Mouse (Mus musculus) bone marrow macrophage, adult 2 months (primary cell): ENCODE results near the gene Fbxo44. TPM values are rescaled to one million over a fixed set of nuclear protein-coding genes. Genes with fewer than 3 reads are reported as not detected.

Experiments used
- H3K27ac ChIP-seq: 2 replicates; pipeline ENCODE4 v1.5.1; 2012; ENCODE audit warnings: low read depth, low read length; ENCODE audit not compliant: insufficient read depth
- H3K4me1 ChIP-seq: 2 replicates; pipeline ENCODE4 v1.6.1; 2012; ENCODE audit warnings: low read length; ENCODE audit not compliant: control insufficient read depth, insufficient read depth
- H3K4me3 ChIP-seq: 2 replicates; pipeline ENCODE4 v1.5.1; 2012; ENCODE audit warnings: mild to moderate bottlenecking, low read length, moderate library complexity; ENCODE audit not compliant: insufficient read depth
- CTCF ChIP-seq: IDR thresholded peaks from 2 replicates; pipeline ENCODE4 v1.5.1; 2012; ENCODE audit warnings: low read depth, mild to moderate bottlenecking, low read length, moderate library complexity
- POLR2A ChIP-seq: IDR thresholded peaks from 2 replicates; pipeline ENCODE4 v1.6.1; 2012; ENCODE audit warnings: mild to moderate bottlenecking, low read depth, low read length, borderline replicate concordance
- polyA plus RNA-seq: library from polyadenylated mRNA; stranded (reverse); fragments of >200 nt; gene quantifications from 2 replicates; pipeline ENCODE4 v1.2.4, GENCODE M21; 2012; ENCODE audit not compliant: missing spikeins, insufficient read depth, insufficient read length

Gene Fbxo44
- polyA plus RNA-seq, 1 experiment, result 8.3 TPM

- Histone ChIP-seq H3K4me1 (peaks cover 7% of the 10 kb centered on the region), H3K27ac (peak within 1 kb of the TSS; percentile 66), H3K4me3 (peak within 1 kb of the TSS; percentile 76)
- TF ChIP-seq CTCF (peak; percentile 18; the same call in 1 of the 2 replicates), POLR2A (no peak)
Observed at GRCm38 (mm10) chr4:148151267-148152168, 8.8 kb downstream of the Fbxo44 start, which contains the start of gene Fbxo6. Gene Fbxo6 (minus strand): TSS chr4:148152140.

- H3K27ac ChIP-seq, result no peak overlapping the region
- peak overlapping the region; percentile 76 for H3K4me3 ChIP-seq
- TF ChIP-seq CTCF, result no peak
- TF ChIP-seq POLR2A, result no peak
- peaks cover 7% of the 10 kb centered on the region for H3K4me1 ChIP-seq
Observed at GRCm38 (mm10) chr4:148150953-148151266, 9.4 kb downstream of the Fbxo44 start.

- TF ChIP-seq CTCF (no peak), POLR2A (no peak)
- Histone ChIP-seq H3K27ac (no peak overlapping the region), H3K4me3 (no peak overlapping the region), H3K4me1 (peaks cover 7% of the 10 kb centered on the region)
Observed at GRCm38 (mm10) chr4:148150242-148150641, 10.0 kb downstream of the Fbxo44 start.

- no peak overlapping the region for H3K27ac ChIP-seq
- TF ChIP-seq CTCF (no peak), POLR2A (no peak)
- peaks cover 7% of the 10 kb centered on the region for H3K4me1 ChIP-seq
Observed at GRCm38 (mm10) chr4:148149540-148149939, 10.7 kb downstream of the Fbxo44 start.

GRCm38 (mm10) chr4:148147714-148148113 is 12.6 kb downstream of the Fbxo44 start:
- Histone ChIP-seq H3K4me3 (no peak overlapping the region), H3K27ac (no peak overlapping the region), H3K4me1 (peaks cover 7% of the 10 kb centered on the region)
- TF ChIP-seq CTCF (no peak), POLR2A (no peak)

More at GRCm38 (mm10) chr4:148149540-148149939, 10.7 kb downstream of the Fbxo44 start:
- H3K4me3 ChIP-seq, result no peak overlapping the region

GRCm38 (mm10) chr4:148143721-148144120 is 16.6 kb downstream of the Fbxo44 start:
- TF ChIP-seq CTCF, result no peak
- no peak overlapping the region for H3K4me3 ChIP-seq
- H3K4me1 ChIP-seq, result peaks cover 3% of the 10 kb centered on the region
- no peak overlapping the region for H3K27ac ChIP-seq

GRCm38 (mm10) chr4:148140098-148141011 is 19.9 kb downstream of the Fbxo44 start:
- TF ChIP-seq CTCF (peak; percentile 79), POLR2A (no peak)
- Histone ChIP-seq H3K27ac (peak overlapping the region; percentile 29; the same call in 1 of the 2 replicates), H3K4me3 (peak overlapping the region; percentile 75), H3K4me1 (peaks cover 3% of the 10 kb centered on the region)

- peaks cover 3% of the 10 kb centered on the region for H3K4me1 ChIP-seq
- no peak for TF ChIP-seq CTCF
- TF ChIP-seq POLR2A, result no peak
- H3K4me3 ChIP-seq, result peak overlapping the region; percentile 75
- no peak overlapping the region for H3K27ac ChIP-seq
Observed at GRCm38 (mm10) chr4:148139767-148140097, 20.6 kb downstream of the Fbxo44 start.

GRCm38 (mm10) chr4:148137503-148137902 is 22.8 kb downstream of the Fbxo44 start:
- Histone ChIP-seq H3K4me1 (peaks cover 3% of the 10 kb centered on the region), H3K27ac (no peak overlapping the region), H3K4me3 (no peak overlapping the region)
- TF ChIP-seq CTCF (no peak), POLR2A (no peak)

GRCm38 (mm10) chr4:148134988-148135387 is 25.3 kb downstream of the Fbxo44 start:
- TF ChIP-seq CTCF (no peak), POLR2A (no peak)
- no peak overlapping the region for H3K4me3 ChIP-seq
- no peak overlapping the region for H3K27ac ChIP-seq
- H3K4me1 ChIP-seq, result peaks cover 3% of the 10 kb centered on the region
